Mouse (Mus musculus) urinary bladder, postnatal 36 days (tissue): ENCODE results near the gene Gm37240.
A peak's percentile ranks its signal among the peaks of the same experiment; 100 is the strongest.
"Not testable (repeated sequence)": the region's sequence is repeated elsewhere in the genome, so short reads cannot be mapped to it uniquely, and the experiment has no call there.

Experiments used
- DNase-seq, 2 experiments: peaks; one replicate each; pipeline ENCODE4 v3.0.0; 2022; ENCODE audit warnings: low spot score in 2 of 2, mixed read lengths in 1 of 2

The Gm37240 gene

DNA sequence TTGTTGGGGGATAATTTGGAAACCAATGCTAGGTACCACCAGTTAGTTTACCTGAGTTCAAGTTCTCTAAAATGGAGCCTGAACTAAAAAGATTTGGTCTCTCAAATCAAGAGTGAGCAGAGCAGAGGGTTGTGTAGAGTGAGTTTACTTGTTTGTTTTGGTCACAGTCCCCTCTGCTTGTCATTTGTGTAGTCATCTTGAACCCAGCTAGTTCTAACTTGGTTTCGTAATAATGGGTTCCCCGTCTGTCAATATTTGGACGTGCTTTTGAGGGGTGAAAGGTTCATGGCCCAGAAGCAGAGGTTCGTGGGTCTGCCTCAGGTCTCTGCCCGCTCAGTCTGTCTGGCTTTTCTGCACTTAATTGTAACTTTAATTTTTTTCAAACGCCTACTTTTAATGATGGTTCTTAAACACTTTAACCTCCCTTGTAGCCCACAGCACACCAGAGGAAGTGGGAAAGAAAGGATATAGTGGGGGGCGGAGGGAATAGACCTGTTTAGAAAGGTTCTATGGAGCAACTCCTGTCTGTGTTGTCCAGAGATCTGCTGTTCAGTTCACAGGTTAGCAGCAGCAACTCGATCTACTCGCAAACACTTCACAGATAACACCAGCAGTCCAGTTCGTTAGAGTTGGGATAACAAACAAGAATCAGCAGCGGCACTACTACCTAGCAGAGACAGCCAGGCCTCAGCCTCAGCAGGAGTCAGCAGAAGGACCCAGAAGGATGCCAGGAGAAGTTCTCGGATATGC lies 1237.6 kb downstream of the Gm37240 start:
- DNase-seq = no peak

DNA sequence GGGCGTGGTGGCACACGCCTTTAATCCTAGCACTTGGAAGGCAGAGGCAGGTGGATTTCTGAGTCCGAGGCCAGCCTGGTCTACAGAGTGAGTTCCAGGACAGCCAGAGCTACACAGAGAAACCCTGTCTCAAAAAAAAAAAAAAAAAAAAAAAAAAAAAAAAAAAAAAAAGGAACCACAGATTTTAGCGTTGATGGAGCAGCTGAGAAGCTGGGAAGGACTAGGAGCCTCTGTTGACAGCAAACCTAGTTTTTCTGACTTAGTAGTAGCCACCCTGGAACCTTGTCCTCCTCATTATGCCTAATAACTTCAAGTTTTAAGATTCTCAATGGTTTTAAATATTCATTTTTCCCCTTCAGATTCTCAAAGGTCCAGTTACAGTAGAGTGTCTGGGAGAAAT lies 1239.2 kb downstream of the Gm37240 start:
- DNase-seq = not testable (repeated sequence)

DNA sequence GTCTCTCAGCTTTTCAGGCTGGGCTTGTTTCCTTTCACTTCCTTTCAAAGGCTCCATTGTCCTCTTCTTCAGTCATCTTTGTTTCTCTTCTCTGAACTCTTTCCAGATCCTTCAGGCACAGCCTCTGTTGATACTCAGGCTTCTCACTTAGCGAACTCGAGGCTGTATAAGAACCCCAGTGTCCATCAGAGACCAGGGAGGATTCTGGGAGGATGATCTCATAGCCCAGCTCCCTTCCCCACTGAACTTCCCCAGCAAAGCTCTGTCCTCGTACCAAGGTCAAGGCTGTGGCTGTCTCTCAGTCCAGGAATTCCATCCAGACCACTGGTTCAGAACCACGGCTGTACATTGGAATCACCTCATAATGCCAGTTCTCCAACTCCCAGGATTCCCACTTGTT lies 1239.7 kb downstream of the Gm37240 start:
- no peak for DNase-seq

GRCm38 (mm10) chr3:84646331-84646845 lies 1240.9 kb downstream of the Gm37240 start:
- DNase-seq = peak; percentile 63 to 67

- no peak for DNase-seq
Observed at GRCm38 (mm10) chr3:84646007-84646290, 1241.4 kb downstream of the Gm37240 start.

GRCm38 (mm10) chr3:84645156-84646006 lies 1241.9 kb downstream of the Gm37240 start:
- DNase-seq = peak; percentile 58 to 60

GRCm38 (mm10) chr3:84642942-84643341 lies 1244.4 kb downstream of the Gm37240 start:
- DNase-seq = no peak

DNA sequence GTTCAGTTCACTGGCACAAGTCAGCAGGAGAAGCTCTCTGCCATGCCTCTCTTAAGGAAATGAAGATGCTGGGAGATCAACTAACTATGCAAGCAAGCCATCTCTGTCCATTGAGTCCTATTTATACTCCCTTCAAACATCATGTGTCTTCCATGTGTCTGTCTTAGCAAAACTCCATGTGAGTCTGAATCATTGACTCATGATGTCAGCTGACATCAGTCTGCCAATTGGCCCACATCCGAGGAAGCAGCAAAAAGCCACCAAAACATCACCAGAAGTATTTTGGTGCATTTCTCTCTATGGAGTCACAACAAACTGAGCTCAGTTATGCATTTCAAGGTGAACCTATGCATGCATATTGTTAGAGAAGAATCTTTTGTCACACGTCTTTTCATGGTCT lies 1245.9 kb downstream of the Gm37240 start:
- no peak for DNase-seq

DNA sequence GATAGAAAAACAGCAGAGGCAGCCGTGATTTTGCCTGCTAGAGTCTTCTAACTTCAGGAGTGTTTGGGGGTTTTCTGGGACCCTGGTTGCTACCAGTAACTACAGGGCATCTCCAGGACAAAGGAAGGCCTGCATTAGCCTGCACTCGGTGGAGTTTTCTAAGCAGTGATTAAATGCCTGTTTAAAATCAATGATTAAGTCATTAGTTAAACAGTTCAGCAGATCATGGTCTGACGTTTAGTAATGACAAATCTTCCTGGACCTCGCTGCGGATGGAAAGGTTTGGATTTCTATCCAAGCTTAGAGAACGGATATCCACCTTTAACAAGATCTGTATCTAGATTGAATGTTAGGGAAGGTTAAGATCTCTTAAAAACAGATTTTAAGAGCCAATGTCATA lies 1246.8 kb downstream of the Gm37240 start:
- no peak for DNase-seq

DNA sequence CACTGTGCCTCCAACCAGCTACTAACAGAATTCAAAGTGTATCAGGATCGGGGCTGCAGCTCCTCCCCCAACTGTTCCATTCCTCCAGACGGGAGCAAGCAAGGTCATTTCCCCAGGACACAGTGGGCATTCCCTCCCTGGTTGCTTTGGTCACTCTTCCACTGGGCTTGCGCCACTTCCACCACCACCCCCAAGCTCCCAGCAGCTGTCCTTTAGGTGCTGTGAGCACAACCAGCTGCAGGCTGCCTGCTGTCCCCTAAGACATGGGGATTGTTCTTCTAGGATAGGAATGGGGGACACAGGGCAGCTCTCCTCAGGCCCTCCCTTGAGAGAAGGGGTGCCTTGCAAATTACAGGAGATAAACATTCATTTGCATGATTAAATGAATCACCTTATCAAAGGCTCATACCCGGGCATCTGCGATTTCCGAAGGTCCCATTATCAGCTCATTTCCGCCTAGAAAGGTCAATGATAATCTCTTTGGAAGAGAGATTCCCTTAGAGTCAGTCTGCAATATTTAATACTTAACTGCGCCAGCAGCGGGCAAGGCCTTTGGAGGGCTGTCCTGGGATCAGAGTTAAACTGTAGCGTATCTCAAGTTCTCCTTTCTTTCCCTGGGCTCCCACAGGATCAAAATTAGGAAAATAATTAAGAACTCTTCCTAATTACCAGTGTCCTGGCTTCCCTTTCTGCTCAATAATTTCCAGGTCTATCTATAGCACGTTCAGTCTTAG lies 1247.4 kb downstream of the Gm37240 start:
- no peak for DNase-seq

- no peak for DNase-seq
Observed at GRCm38 (mm10) chr3:84638858-84639257, 1248.5 kb downstream of the Gm37240 start.

- no peak for DNase-seq
Observed at GRCm38 (mm10) chr3:84637890-84638578, 1249.3 kb downstream of the Gm37240 start.

DNA sequence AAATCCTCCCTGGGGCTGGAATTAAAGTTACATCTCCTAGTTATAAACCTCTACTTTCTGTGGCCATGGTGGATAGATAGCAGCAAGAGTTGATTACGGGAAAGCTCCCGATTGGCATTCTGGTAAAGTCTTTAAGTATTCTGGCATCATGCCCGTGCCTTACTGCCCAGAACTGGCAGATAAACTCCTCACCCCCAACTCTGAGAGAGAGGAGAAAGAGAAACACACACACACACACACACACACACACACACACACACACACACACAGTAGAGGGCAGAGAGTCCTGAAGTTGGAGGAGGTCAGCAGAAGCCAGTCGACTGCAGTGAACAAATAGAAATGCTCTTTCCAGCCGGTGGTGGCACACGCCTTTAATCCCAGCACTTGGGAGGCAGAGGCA lies 1250.2 kb downstream of the Gm37240 start:
- DNase-seq = no peak

DNA sequence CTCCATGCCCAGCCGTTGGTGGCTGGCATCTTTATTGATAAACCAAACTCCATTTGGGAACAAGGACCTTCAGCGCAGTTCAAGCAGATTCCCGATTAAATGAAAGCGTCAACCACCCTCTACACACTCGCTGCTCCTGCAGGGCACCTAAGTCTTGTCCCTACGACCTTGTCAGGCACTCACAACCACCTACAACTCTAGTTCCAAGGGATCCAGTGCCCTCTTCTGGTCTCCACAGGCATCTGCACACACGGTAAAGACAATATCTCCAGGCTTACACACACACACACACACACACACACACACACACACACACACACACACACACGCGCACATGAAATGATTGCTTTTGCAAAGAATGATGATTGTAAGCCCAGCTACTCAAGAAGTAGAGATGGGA lies 1255.7 kb downstream of the Gm37240 start:
- DNase-seq = no peak

GRCm38 (mm10) chr3:84622026-84622425 lies 1265.3 kb downstream of the Gm37240 start:
- no peak for DNase-seq

DNA sequence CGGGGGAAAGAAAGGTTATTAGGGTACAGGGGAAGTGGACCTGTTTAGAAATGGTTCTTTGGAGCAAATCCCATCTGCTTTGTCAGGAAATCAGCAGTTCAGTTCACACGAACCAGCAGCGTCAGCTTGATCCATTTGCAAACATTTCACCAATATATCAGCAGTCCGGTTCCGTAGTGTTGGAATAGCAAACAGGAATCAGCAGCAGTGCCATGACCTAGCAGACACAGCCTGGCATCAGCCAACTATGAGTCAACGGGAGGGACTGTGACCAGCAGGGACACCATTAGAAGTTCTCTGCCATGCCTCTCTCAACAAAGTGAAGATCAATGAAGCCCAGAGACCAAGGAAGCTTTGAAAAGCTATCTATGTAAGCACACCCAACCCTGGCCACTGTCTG lies 1267.6 kb downstream of the Gm37240 start:
- no peak for DNase-seq

DNA sequence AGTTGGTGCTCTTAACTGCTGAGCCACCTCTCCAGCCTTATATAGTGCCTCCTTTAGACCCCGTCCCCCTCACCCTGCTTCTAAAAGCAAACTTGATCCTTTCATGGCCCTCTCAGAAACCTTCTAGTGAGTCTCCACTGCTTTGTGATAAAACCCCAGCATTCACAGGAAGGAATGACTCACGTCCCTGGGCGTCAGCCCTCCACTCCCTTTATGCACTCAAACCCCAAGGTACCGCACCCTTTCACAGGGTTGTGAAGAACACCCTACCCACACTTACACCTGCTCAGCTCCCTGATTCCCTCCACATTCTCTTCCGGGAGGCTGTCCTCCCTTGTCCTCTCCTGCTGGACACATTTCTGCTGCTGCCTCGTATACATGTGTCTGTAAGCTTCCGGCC lies 1268.3 kb downstream of the Gm37240 start:
- DNase-seq = no peak

GRCm38 (mm10) chr3:84618627-84619026 lies 1268.7 kb downstream of the Gm37240 start:
- DNase-seq = no peak

DNA sequence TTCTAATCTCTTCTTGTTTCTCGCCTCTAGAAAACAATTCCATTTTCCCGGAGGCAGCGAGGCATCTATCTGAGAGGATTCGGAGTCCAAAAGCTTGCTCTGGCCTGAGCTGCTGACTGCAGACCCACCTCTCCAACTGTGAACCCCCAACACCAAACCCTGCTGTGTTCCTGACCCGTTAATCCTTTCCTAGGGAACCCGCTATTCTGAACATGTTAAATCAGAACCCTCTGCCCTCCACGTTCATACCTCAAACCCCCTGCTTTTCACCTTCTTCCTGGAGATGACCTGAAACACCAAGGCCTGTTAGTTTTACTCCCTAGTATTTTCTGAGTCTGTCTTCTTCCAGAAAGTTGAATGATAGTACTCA lies 1271.5 kb downstream of the Gm37240 start:
- no peak for DNase-seq

DNA sequence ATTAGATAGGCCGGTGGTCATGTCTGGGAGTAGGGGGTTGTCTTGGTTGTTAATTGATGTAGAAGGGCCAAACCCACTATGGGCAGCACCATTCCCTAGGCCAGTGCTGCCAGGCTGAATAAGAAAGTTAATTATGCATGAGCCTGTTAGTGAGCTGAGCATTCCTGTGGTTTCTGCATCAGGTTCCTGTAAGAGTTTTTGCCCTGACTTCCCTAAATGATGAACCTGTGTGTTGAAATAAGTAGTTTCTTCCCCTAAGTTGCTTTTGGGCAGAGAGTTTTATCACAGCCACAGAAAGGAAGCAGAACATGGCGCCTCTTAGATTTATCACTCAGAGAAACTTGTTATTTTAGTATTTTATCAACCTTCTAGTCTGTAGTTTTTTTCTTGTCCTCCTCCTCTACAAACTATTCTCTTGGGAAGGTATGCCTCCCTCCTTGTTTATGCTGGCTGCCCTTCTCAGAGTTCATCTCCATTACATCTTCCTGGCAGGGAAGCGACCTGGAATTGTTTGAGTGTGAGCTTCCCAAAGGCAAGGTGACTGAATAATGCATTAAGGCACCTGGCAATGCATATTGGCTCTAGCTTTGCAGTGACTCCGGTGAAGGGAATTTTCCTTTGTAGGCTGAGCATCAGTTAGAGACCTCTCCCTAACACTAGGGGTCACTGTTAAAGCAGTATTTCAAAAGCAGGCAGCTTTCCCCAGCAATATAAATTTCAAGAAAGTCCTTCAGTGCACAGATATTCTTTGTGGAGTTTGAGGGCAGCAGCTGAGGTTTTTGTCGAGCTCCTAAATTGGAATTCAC lies 1272.1 kb downstream of the Gm37240 start:
- no peak for DNase-seq

- DNase-seq = no peak
Observed at GRCm38 (mm10) chr3:84610183-84610710, 1277.1 kb downstream of the Gm37240 start.
